Mouse (Mus musculus) MEL (cell line): ENCODE measurements at regions not wholly inside any gene's neighbourhood (a gene's known extent, or its start where the extent isn't known, plus 50 kb on each side); places are given as distances from the start of the nearest gene placed in this dataset.

ENCODE experiments used
- CTCF ChIP-seq, 3 experiments: IDR thresholded peaks in 2 of 3; conservative IDR thresholded peaks in 1 of 3; 2 replicates each; pipeline ENCODE4 v1.5.1; 2011 to 2012; ENCODE audit warnings: low read length in 3 of 3, low read depth in 2 of 3, mild to moderate bottlenecking in 2 of 3, improper control_type of control experiment in 1 of 3, inconsistent platforms in 1 of 3, mixed read lengths in 1 of 3, moderate library complexity in 1 of 3; ENCODE audit not compliant: control insufficient read depth in 1 of 3, insufficient read depth in 1 of 3, poor library complexity in 1 of 3, severe bottlenecking in 1 of 3
- ELF1 ChIP-seq: IDR thresholded peaks from 2 replicates; pipeline ENCODE4 v1.6.1; 2014; ENCODE audit warnings: low read depth, mild to moderate bottlenecking, inconsistent platforms, low read length, improper control_type of control experiment, moderate library complexity
- KAT2A ChIP-seq: conservative IDR thresholded peaks from 2 replicates; pipeline ENCODE4 v1.6.1; 2012; ENCODE audit warnings: low read depth, low read length, improper control_type of control experiment, inconsistent platforms
- MAFK ChIP-seq: IDR thresholded peaks from 2 replicates; pipeline ENCODE4 v1.6.1; 2011; ENCODE audit warnings: low read depth, mild to moderate bottlenecking, low read length, improper control_type of control experiment, borderline replicate concordance
- MAX ChIP-seq: IDR thresholded peaks from 2 replicates; pipeline ENCODE4 v1.6.1; 2011; ENCODE audit warnings: low read length, improper control_type of control experiment
- MEF2A ChIP-seq: IDR thresholded peaks from 2 replicates; pipeline ENCODE4 v1.6.1; 2014; ENCODE audit warnings: low read depth, mild to moderate bottlenecking, inconsistent platforms, low read length, improper control_type of control experiment; ENCODE audit not compliant: poor library complexity, insufficient replicate concordance, severe bottlenecking; ENCODE audit errors: extremely low read depth
- POLR2A ChIP-seq, 2 experiments: IDR thresholded peaks; 2 replicates each; pipeline ENCODE4 v1.6.1; 2011 to 2012; ENCODE audit warnings: low read length in 2 of 2, mild to moderate bottlenecking in 2 of 2, control low read depth in 1 of 2, improper control_type of control experiment in 1 of 2, low read depth in 1 of 2, moderate library complexity in 1 of 2; ENCODE audit not compliant: control insufficient read depth in 1 of 2, insufficient read depth in 1 of 2, poor library complexity in 1 of 2
- POLR2AphosphoS5 ChIP-seq: IDR thresholded peaks from 2 replicates; pipeline ENCODE4 v1.6.1; 2012; ENCODE audit warnings: low read depth, borderline replicate concordance, mild to moderate bottlenecking, inconsistent platforms, low read length, moderate library complexity, mixed read lengths
- SIN3A ChIP-seq: IDR thresholded peaks from 2 replicates; pipeline ENCODE4 v1.6.1; 2012; ENCODE audit warnings: low read length, improper control_type of control experiment, inconsistent platforms
- TAL1 ChIP-seq: IDR thresholded peaks from 2 replicates; pipeline ENCODE4 v1.6.1; 2012; ENCODE audit warnings: mild to moderate bottlenecking, inconsistent platforms, low read length, moderate library complexity, mixed read lengths
- UBTF ChIP-seq: IDR thresholded peaks from 2 replicates; pipeline ENCODE4 v1.6.1; 2012; ENCODE audit warnings: low read depth, mild to moderate bottlenecking, inconsistent platforms, low read length, improper control_type of control experiment, moderate library complexity, borderline replicate concordance; ENCODE audit not compliant: insufficient read depth
- USF2 ChIP-seq, 2 experiments: IDR thresholded peaks; 2 replicates each; pipeline ENCODE4 v1.6.1; 2011 to 2012; ENCODE audit warnings: improper control_type of control experiment in 2 of 2, low read length in 2 of 2, borderline replicate concordance in 1 of 2, inconsistent platforms in 1 of 2, low read depth in 1 of 2, mild to moderate bottlenecking in 1 of 2; ENCODE audit not compliant: insufficient read depth in 1 of 2
- ZC3H11A ChIP-seq: IDR thresholded peaks from 2 replicates; pipeline ENCODE4 v1.6.1; 2012; ENCODE audit warnings: low read depth, mild to moderate bottlenecking, inconsistent platforms, low read length, improper control_type of control experiment
- ZNF384 ChIP-seq: IDR thresholded peaks from 2 replicates; pipeline ENCODE4 v1.6.1; 2012; ENCODE audit warnings: low read depth, mild to moderate bottlenecking, inconsistent platforms, low read length, improper control_type of control experiment

DNA sequence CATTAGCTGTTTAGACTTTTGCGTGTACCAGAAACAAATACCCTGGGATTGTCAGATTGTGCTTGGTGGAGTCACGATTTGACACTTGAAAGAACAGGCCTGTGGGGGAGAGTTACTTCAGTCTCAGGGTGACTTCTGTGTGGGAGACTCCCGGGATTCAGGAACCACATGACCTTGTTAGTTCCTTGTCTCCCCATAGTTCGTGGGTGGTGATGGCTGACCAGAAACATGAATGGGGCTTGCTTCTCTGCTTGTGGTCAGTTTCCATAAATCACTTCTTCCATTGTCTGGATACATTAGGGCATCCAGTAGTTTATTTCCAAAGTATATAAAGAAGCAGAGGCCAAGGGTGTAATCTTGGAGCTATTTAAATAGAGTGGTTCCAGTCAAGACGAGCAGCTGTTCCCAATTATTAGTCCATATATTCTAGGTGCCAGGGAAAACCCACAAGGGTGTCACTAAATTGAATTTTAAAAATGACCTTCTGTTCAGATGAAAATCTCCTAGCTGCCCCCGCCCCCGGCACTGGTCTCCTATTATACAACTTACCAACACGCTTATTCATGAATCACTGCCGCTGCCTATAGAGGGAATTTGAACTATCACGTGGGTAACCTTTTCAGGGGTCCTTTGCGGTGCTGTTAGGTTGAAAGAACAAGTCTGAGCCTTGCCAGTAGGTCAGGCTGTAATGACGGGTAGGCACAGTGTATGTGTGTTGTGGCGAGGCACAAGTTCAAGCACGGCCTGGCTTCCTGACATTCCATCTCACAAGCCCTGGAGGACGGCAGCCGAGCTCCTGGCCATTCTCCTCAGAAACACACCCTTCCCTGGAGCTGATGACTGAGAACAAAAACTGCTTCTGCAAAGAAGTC lies 270.1 kb upstream of the Bmper start:
- no peak for TF ChIP-seq ZC3H11A
- no peak for TF ChIP-seq POLR2AphosphoS5
- no peak for TF ChIP-seq CTCF (IDR thresholded peaks at IDR 0.05 in 2 of 3, conservative IDR thresholded peaks at IDR 0.05 in 1 of 3; ENCODE audit: control insufficient read depth in 1 of 3, insufficient read depth in 1 of 3, low read depth in 2 of 3, low read length in 3 of 3, poor library complexity in 1 of 3, severe bottlenecking in 1 of 3)
- no peak for TF ChIP-seq SIN3A
- TF ChIP-seq USF2 (IDR thresholded peaks at IDR 0.05; ENCODE audit: borderline replicate concordance in 1 of 2, insufficient read depth in 1 of 2, low read depth in 1 of 2, low read length in 2 of 2), result no peak
- no peak for TF ChIP-seq POLR2A (IDR thresholded peaks at IDR 0.05; ENCODE audit: control insufficient read depth in 1 of 2, insufficient read depth in 1 of 2, low read depth in 1 of 2, low read length in 2 of 2, poor library complexity in 1 of 2)
- TF ChIP-seq ZNF384, result no peak
- TF ChIP-seq MEF2A, result no peak
- no peak for TF ChIP-seq MAFK
- TF ChIP-seq TAL1, result no peak
- TF ChIP-seq MAX, result no peak
- TF ChIP-seq UBTF, result no peak
- no peak for TF ChIP-seq KAT2A
- TF ChIP-seq ELF1, result no peak
